Mouse (Mus musculus) liver (tissue): Measurements from ENCODE around the gene Il27.

Source experiments
- DNase-seq: peaks from one replicate; pipeline ENCODE4 v3.0.0-alpha.2; 2020; ENCODE audit warnings: mixed read lengths

Gene Il27

GRCm38 (mm10) chr7:126602650-126603049 is 7.9 kb upstream of the Il27 start:
- DNase-seq: no peak

GRCm38 (mm10) chr7:126601896-126602295 is 7.2 kb upstream of the Il27 start:
- DNase-seq: no peak

- DNase-seq: no peak
Observed at GRCm38 (mm10) chr7:126598919-126599318, 4.2 kb upstream of the Il27 start.

GRCm38 (mm10) chr7:126596414-126596813 is 1.7 kb upstream of the Il27 start:
- DNase-seq: no peak

- DNase-seq: no peak
Observed at GRCm38 (mm10) chr7:126595890-126596289, 1.1 kb upstream of the Il27 start.

GRCm38 (mm10) chr7:126587779-126588178 is 7.0 kb downstream of the Il27 start:
- peak; percentile 58 for DNase-seq

GRCm38 (mm10) chr7:126586839-126587238 is 7.9 kb downstream of the Il27 start:
- DNase-seq: no peak

- DNase-seq: no peak
Observed at GRCm38 (mm10) chr7:126585717-126586116, 9.0 kb downstream of the Il27 start, which contains the start of gene Cln3. Gene Cln3, minus strand, starts transcription at chr7:126585817.

GRCm38 (mm10) chr7:126584506-126584977 is 10.2 kb downstream of the Il27 start, which contains the start of gene Apobr:
Gene Apobr, plus strand, starts transcription at chr7:126584942.
- peak; percentile 26 for DNase-seq

- DNase-seq: no peak
Observed at GRCm38 (mm10) chr7:126583761-126584160, 11.0 kb downstream of the Il27 start.

- DNase-seq: peak; percentile 85
Observed at GRCm38 (mm10) chr7:126583251-126583709, 11.5 kb downstream of the Il27 start.

GRCm38 (mm10) chr7:126582759-126583158 is 12.0 kb downstream of the Il27 start:
- peak; percentile 36 for DNase-seq

- no peak for DNase-seq
Observed at GRCm38 (mm10) chr7:126581661-126582060, 13.1 kb downstream of the Il27 start.

GRCm38 (mm10) chr7:126579172-126579571 is 15.6 kb downstream of the Il27 start:
- DNase-seq: peak; percentile 50

- DNase-seq: peak; percentile 78
Observed at GRCm38 (mm10) chr7:126576946-126577345, 17.8 kb downstream of the Il27 start.

GRCm38 (mm10) chr7:126566094-126566765 is 28.5 kb downstream of the Il27 start, which contains the start of gene Eif3c:
Gene Eif3c, minus strand, starts transcription at chr7:126566411.
- peak; percentile 86 for DNase-seq

GRCm38 (mm10) chr7:126565693-126566092 is 29.0 kb downstream of the Il27 start:
- DNase-seq: peak; percentile 21

- DNase-seq: no peak
Observed at GRCm38 (mm10) chr7:126556635-126557034, 38.1 kb downstream of the Il27 start.

GRCm38 (mm10) chr7:126554796-126555195 is 39.9 kb downstream of the Il27 start:
- no peak for DNase-seq

GRCm38 (mm10) chr7:126545631-126546030 is 49.1 kb downstream of the Il27 start:
- DNase-seq: no peak

GRCm38 (mm10) chr7:126541661-126542060 is 53.1 kb downstream of the Il27 start:
- DNase-seq: no peak
